Mouse (Mus musculus) retina, adult 2 months (tissue): ENCODE data around the gene Ptpre.
"Not testable (repeated sequence)": the region's sequence is repeated elsewhere in the genome, so short reads cannot be mapped to it uniquely, and the experiment has no call there.

Experiments
- DNase-seq: peaks from one replicate; pipeline ENCODE4 v3.0.0-alpha.2; 2012; ENCODE audit warnings: low read depth, low spot score

Ptpre gene

GRCm38 (mm10) chr7:135641698-135642507 lies 104.6 kb downstream of the Ptpre start:
- peak; percentile 6 for DNase-seq

DNA sequence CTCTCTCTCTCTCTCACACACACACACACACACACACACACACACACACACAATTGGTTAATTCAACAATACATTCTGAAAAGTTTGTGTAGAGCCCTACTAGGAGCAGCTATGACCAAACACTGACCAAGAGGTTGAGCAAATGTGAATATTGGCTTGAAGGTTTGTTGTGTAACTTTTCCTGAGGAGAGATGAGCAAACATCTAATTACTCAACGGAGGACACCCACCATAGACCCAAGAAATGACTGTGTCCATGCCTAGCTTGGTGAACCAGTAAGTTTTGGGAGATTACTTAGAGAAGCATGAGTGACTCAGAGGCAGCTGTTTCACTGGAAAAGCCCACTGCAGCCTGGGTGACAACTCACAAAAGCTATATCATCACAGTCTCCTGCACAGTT lies 107.2 kb downstream of the Ptpre start:
- DNase-seq: no peak

- no peak for DNase-seq
These were observed 109.7 kb downstream of the Ptpre start for GRCm38 (mm10) chr7:135646976-135647375.

DNA sequence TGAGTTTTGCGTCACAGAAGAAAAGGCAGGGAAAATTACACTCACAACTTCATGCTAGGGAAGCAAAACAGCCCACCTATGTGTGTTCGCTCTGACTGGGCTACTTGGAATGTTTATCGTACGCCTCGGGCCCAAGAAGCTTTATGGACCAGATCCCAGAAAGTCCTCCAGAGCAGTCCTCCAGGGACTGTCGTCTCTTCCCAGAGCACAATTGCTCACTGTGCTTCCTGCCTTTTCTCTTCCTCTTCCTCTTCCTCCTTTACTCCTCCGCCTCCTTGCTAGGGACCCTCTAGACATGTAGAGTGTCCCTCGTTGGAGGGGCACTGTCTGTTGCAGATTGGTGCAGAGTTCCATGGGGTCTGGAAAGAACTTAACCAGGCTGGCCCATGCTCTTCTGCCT lies 111.5 kb downstream of the Ptpre start:
- DNase-seq: no peak

- DNase-seq: no peak
These were observed 112.0 kb downstream of the Ptpre start for GRCm38 (mm10) chr7:135649306-135649705.

- DNase-seq: no peak
These were observed 112.8 kb downstream of the Ptpre start for GRCm38 (mm10) chr7:135650061-135650460.

DNA sequence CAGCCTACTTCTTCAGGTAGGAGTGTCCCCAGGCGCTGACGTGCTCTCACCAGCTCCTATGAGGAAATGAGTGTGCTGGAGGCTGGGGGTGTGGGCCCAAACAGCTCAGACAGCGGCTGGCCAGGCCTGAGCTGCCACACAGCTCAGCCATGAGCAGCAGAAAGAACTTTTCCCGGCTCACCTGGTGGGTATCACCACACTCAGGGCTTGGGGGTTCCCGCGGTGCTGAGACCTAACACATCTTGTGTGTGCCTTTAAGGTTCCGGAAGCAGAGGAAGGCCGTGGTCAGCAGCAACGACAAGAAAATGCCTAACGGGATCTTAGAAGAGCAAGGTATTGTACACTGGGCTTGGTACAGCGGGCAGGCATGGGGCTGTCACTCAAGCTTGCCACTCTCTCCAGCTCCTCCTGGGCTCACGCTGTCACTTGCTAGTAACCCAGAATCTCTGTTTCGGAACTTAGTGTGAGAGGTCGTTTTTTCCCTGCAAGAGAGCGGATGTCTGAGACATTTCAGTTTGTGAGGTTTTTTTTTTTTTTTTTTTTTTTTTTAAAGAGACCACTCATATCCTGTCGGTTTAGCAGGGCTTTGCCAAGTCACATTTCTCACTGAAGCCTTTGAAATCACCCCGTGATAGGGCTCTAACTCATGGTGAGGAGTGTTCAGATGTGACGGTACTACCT lies 114.7 kb downstream of the Ptpre start:
- DNase-seq: no peak

DNA sequence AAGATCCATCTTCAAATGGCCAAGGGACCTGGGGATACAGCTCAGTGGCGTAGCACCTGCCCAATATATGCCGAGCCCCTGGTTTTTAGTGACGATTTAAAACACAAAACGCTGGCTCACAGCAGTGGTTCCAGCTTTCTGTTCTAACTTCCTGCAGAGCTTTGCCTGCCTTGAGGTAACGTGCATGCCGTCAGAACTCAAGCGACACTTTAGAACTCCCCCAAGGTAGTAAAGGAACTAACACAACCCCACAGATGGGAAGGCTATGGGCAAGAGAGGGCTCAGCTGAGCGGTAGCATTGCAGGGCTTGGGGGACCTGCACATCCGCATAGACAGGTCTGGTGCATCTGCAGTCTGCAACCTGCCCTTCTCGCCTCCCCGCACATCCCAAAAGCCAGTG lies 115.5 kb downstream of the Ptpre start:
- DNase-seq: no peak

DNA sequence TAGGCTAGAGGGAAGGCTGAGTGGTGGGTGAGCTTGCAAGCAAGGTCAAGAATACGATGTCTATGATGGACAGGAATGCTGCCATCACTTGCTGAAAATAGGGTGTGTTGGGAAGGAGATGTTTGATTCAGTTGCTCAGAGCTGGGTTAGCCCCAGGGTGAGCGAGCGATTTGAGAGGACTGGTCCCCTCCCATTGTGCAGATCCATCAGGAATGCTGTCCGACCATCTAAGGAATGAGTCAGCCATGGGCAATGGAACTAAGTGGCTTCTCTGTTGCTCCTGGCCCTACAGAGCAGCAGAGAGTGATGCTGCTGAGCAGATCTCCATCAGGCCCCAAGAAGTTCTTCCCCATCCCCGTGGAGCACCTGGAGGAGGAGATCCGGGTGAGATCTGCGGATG lies 116.3 kb downstream of the Ptpre start:
- DNase-seq: no peak

DNA sequence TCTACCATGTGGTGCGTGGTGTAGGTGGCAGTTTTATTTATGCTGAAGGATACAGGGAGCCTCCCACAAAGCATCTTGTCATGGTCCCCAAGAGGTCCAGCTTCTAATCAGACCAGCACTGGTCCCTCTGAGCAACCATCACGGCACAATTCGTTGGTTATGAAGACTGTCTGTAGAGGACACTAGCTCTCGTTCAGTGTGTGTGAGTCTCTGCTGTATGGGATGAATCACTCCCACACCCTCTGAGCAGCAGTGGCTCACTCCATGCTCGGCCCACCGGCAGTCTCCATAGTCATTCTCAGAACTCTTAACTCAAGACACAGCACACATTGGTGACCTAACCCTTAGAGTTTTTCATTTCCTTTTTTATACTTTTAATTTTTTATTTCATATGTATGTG lies 117.0 kb downstream of the Ptpre start:
- no peak for DNase-seq

- DNase-seq: no peak
These were observed 117.8 kb downstream of the Ptpre start for GRCm38 (mm10) chr7:135655113-135655512.

DNA sequence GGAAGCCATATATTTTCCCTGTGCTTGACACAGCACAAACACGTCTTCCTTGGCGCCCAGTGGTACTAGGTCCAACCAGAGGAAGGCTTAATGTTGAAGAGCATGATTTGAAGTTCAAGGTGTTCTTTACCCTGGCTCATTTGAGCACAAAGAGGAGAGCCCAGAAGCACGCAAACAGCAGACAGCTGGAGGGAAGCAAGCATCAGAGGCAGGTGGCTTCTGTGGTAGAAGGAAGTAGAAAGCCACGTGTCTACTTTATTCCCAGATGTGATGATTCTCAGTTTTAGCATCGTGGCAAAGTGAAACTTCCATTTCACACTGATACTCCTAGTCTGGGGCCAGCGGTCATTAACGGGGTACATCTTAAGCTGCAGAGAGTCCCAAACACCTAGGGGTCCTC lies 120.9 kb downstream of the Ptpre start:
- DNase-seq: no peak

GRCm38 (mm10) chr7:135659314-135659935 lies 122.1 kb downstream of the Ptpre start:
- DNase-seq: no peak

GRCm38 (mm10) chr7:135660314-135660713 lies 123.0 kb downstream of the Ptpre start:
- DNase-seq: no peak

GRCm38 (mm10) chr7:135664211-135664610 lies 126.9 kb downstream of the Ptpre start:
- no peak for DNase-seq

DNA sequence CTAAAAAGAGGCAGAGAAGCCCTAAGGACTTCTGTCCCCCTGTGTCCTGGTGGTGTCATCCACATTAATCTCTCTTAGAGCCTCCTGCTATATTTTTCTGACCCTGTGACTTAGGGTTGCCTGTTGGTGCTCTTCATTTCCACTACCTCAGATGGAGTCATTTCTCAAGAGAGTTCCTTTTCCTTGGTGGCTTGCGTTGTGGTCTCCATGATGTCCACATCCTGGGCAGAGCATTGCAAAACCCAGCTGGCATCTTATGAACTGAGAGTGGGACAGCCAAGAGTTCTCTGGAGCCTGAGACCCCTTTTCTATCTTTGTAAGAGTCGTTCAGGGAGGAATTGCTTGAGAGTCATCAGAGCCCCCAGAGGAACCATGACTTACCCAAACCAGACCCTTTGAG lies 129.0 kb downstream of the Ptpre start:
- DNase-seq: no peak

- peak; percentile 22 for DNase-seq
These were observed 131.8 kb downstream of the Ptpre start for GRCm38 (mm10) chr7:135668852-135669739.

- no peak for DNase-seq
These were observed 136.3 kb downstream of the Ptpre start for GRCm38 (mm10) chr7:135673576-135673975.

- no peak for DNase-seq
These were observed 139.4 kb downstream of the Ptpre start for GRCm38 (mm10) chr7:135676722-135677121.

DNA sequence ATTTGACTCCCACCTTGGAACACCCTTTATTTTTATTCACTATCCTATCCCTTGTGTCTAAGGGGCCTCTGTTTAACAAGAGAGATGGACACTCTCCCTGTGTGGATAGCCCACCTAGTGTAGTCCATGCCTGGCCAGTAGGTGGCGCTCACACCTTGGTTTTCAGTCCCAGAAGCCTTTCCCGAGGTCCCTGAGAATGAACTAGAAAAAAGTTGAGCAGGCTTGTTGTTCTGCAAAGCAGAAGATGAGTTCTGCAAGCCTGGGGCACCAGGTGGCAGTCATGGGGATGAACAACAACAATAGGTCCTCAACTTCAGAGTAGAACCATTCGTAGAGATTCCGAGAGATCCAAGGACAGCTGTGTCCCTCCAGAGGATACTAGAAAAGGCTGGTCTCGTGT lies 143.1 kb downstream of the Ptpre start:
- no peak for DNase-seq

GRCm38 (mm10) chr7:135684098-135684497 lies 146.8 kb downstream of the Ptpre start:
- not testable (repeated sequence) for DNase-seq

- no peak for DNase-seq
These were observed 147.7 kb downstream of the Ptpre start for GRCm38 (mm10) chr7:135684938-135685337.
